Mouse (Mus musculus): Measurements from ENCODE around the gene Spag16. TPM values are rescaled to one million over a fixed set of nuclear protein-coding genes. Genes with fewer than 3 reads are reported as not detected.

The Spag16 gene
- total and polyA plus RNA-seq, 3 experiments: not detected

DNA sequence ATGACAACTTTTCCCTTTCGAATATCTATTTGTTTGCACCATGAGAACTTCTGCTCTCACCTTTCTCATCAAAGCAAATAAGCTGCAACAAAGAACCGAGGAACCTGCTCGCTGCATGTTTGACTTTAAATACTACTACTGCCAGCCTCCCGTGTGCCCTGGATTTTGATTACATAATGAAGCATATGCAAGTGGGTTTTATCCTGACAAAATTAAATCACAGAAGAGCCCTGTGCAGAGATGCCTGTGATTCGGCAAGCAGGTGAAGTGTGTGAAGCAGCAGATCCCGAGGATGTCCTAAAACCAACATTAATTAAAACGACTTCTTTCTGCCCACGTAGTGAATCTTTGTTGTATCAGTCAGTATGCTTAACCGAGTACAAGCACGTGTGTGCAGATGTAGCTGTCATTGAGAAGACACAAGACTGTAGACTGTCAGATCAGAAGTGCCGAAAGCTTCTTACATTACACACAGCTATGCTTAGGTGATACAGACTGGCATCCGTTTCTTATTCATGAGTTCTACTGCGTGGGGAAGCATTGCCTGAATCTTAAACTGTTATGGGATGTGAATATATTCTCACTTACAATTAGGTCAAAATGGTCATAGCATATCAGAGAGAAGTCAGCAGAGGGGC lies 489.5 kb downstream of the Spag16 start:
- H3K36me3 ChIP-seq (replicated peaks in 1 of 2; ENCODE audit: control insufficient read depth in 1 of 2, insufficient read depth in 1 of 2, low read length in 1 of 2): no peaks in the 10 kb centered on the region
- dilution Hi-C loops (cut with MboI; ENCODE audit: extremely low pct_ligation_motif_present, extremely low pct_unique_long_range_greater_than_20kb, low sequenced_read_pairs): no loop called here
- no peak overlapping the region for H3K27ac ChIP-seq (ENCODE audit: insufficient read depth, low read depth)
- no peak for DNase-seq (ENCODE audit: extremely low read depth)
- H3K4me1 ChIP-seq (ENCODE audit: control insufficient read depth in 1 of 2, insufficient read depth in 2 of 2): no peaks in the 10 kb centered on the region
- no peak overlapping the region for H3K4me2 ChIP-seq (ENCODE audit: insufficient read depth, low read depth, poor library complexity, severe bottlenecking)
- H3K4me3 ChIP-seq (replicated peaks in 1 of 3; ENCODE audit: low read depth in 2 of 3, low read length in 2 of 3, poor library complexity in 1 of 3): no peak overlapping the region
- no peaks in the 10 kb centered on the region for H3K9me3 ChIP-seq (replicated peaks; ENCODE audit: low read length)
- H3K9ac ChIP-seq (ENCODE audit: insufficient read depth, low read depth): no peak overlapping the region
- no peaks in the 10 kb centered on the region for H3K27me3 ChIP-seq (replicated peaks)
- no peaks in the 10 kb centered on the region for H3K79me2 ChIP-seq (replicated peaks; ENCODE audit: control insufficient read depth, extremely low read depth, insufficient read depth, poor library complexity, severe bottlenecking)
- TF ChIP-seq TCF12 (IDR thresholded peaks at IDR 0.05; ENCODE audit: low read depth, low read length) (no peak), USF1 (IDR thresholded peaks at IDR 0.05; ENCODE audit: low read depth, low read length) (no peak), SMC3 (IDR thresholded peaks at IDR 0.05; ENCODE audit: low read depth, low read length) (no peak), CHD2 (IDR thresholded peaks at IDR 0.05; ENCODE audit: low read length) (no peak), EP300 (IDR thresholded peaks at IDR 0.05; ENCODE audit: low read length) (no peak)
- in situ Hi-C loops (cut with MboI; ENCODE audit: low pct_ligation_motif_present, low pct_unique_long_range_greater_than_20kb, low sequenced_read_pairs): no loop called here

DNA sequence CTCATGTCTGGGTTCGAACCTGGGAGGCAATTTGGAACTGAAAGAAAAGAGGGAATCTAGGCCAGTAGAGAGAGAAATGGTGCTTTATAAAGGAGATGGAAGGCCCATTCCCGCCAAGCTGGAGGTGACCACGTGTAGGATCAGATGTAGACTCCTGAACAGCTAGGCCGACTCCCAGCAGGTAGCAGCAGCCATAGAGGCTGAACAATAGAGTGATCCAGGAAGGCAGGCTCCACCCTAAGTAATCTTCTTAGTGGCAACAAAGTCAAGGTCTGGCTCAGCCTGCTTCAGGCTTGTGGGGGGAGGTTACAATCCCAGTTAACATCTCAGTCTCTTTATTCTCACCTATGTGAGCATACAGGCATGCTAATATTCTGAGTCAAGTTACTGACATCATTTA lies 494.2 kb downstream of the Spag16 start:
- no peaks in the 10 kb centered on the region for H3K36me3 ChIP-seq (replicated peaks in 1 of 2; ENCODE audit: control insufficient read depth in 1 of 2, insufficient read depth in 1 of 2, low read length in 1 of 2)
- no peaks in the 10 kb centered on the region for H3K79me2 ChIP-seq (replicated peaks; ENCODE audit: control insufficient read depth, extremely low read depth, insufficient read depth, poor library complexity, severe bottlenecking)
- no peaks in the 10 kb centered on the region for H3K4me1 ChIP-seq (ENCODE audit: control insufficient read depth in 1 of 2, insufficient read depth in 2 of 2)
- TF ChIP-seq ZKSCAN1 (IDR thresholded peaks at IDR 0.05; ENCODE audit: borderline replicate concordance, low read depth, low read length) (no peak), JUND (conservative IDR thresholded peaks at IDR 0.05; ENCODE audit: low read depth, low read length) (no peak), TBP (conservative IDR thresholded peaks at IDR 0.05; ENCODE audit: low read depth, low read length) (no peak), MXI1 (IDR thresholded peaks at IDR 0.05; ENCODE audit: low read depth, low read length) (no peak), MAFK (IDR thresholded peaks at IDR 0.05; ENCODE audit: insufficient replicate concordance, low read length) (no peak), CTCF (conservative IDR thresholded peaks at IDR 0.05 in 1 of 2, IDR thresholded peaks at IDR 0.05 in 1 of 2; ENCODE audit: low read depth in 2 of 2, low read length in 2 of 2) (no peak), HCFC1 (IDR thresholded peaks at IDR 0.05; ENCODE audit: low read depth, low read length) (no peak), NRF1 (IDR thresholded peaks at IDR 0.05; ENCODE audit: low read depth, low read length) (no peak), BHLHE40 (IDR thresholded peaks at IDR 0.05; ENCODE audit: low read depth, low read length) (no peak), USF1 (IDR thresholded peaks at IDR 0.05; ENCODE audit: low read depth, low read length) (no peak), POLR2A (IDR thresholded peaks at IDR 0.05; ENCODE audit: low read depth, low read length) (no peak)
- no peak for DNase-seq (ENCODE audit: extremely low read depth)
- dilution Hi-C loops (cut with MboI; ENCODE audit: extremely low pct_ligation_motif_present, extremely low pct_unique_long_range_greater_than_20kb, low sequenced_read_pairs): no loop called here
- H3K9me3 ChIP-seq (replicated peaks; ENCODE audit: low read length): no peaks in the 10 kb centered on the region
- no peaks in the 10 kb centered on the region for H3K27me3 ChIP-seq (replicated peaks)
- no peak overlapping the region for H3K4me3 ChIP-seq (replicated peaks in 1 of 3; ENCODE audit: low read depth in 2 of 3, low read length in 2 of 3, poor library complexity in 1 of 3)
- in situ Hi-C loops (cut with MboI; ENCODE audit: low pct_ligation_motif_present, low pct_unique_long_range_greater_than_20kb, low sequenced_read_pairs): no loop called here
- H3K27ac ChIP-seq (ENCODE audit: insufficient read depth, low read depth): no peak overlapping the region
- H3K4me2 ChIP-seq (ENCODE audit: insufficient read depth, low read depth, poor library complexity, severe bottlenecking): no peak overlapping the region
- no peak overlapping the region for H3K9ac ChIP-seq (ENCODE audit: insufficient read depth, low read depth)

DNA sequence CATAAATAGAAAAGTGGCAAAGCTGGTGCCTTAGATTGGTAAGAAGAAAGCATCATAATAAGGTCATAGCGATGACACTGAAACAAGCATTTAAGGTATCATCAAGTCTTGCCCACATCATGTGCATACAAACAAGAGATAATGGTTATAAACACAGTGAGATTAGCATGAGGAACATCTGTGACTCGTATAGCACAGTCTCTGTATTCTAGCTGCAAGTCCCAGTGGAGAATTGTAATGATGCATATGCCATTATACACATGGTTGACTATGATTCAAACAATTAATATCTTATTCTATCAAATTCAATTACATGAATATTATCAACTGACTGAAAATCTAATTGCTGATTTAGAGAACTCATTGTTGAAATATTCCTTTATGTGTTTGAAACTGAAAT lies 519.4 kb downstream of the Spag16 start:
- Histone ChIP-seq H3K9me3 (replicated peaks; ENCODE audit: low read length) (no peaks in the 10 kb centered on the region), H3K36me3 (replicated peaks in 1 of 2; ENCODE audit: control insufficient read depth in 1 of 2, insufficient read depth in 1 of 2, low read length in 1 of 2) (no peaks in the 10 kb centered on the region), H3K27ac (ENCODE audit: insufficient read depth, low read depth) (no peak overlapping the region), H3K9ac (ENCODE audit: insufficient read depth, low read depth) (no peak overlapping the region), H3K4me2 (ENCODE audit: insufficient read depth, low read depth, poor library complexity, severe bottlenecking) (no peak overlapping the region), H3K4me1 (ENCODE audit: control insufficient read depth in 1 of 2, insufficient read depth in 2 of 2) (no peaks in the 10 kb centered on the region), H3K79me2 (replicated peaks; ENCODE audit: control insufficient read depth, extremely low read depth, insufficient read depth, poor library complexity, severe bottlenecking) (no peaks in the 10 kb centered on the region), H3K4me3 (replicated peaks in 1 of 3; ENCODE audit: low read depth in 2 of 3, low read length in 2 of 3, poor library complexity in 1 of 3) (no peak overlapping the region), H3K27me3 (replicated peaks) (no peaks in the 10 kb centered on the region)
- in situ Hi-C loops (cut with MboI; ENCODE audit: low pct_ligation_motif_present, low pct_unique_long_range_greater_than_20kb, low sequenced_read_pairs): no loop called here
- dilution Hi-C loops (cut with MboI; ENCODE audit: extremely low pct_ligation_motif_present, extremely low pct_unique_long_range_greater_than_20kb, low sequenced_read_pairs): no loop called here
- no peak for DNase-seq (ENCODE audit: extremely low read depth)
- TF ChIP-seq E2F4 (IDR thresholded peaks at IDR 0.05; ENCODE audit: insufficient replicate concordance, low read depth, low read length) (no peak), RCOR1 (conservative IDR thresholded peaks at IDR 0.05; ENCODE audit: low read depth, low read length) (no peak), NELFE (IDR thresholded peaks at IDR 0.05; ENCODE audit: low read depth, low read length) (no peak), MAFK (IDR thresholded peaks at IDR 0.05; ENCODE audit: insufficient replicate concordance, low read length) (no peak), SIN3A (IDR thresholded peaks at IDR 0.05; ENCODE audit: low read length) (no peak), ZC3H11A (IDR thresholded peaks at IDR 0.05; ENCODE audit: low read depth, low read length) (no peak), POLR2A (IDR thresholded peaks at IDR 0.05; ENCODE audit: low read depth, low read length) (no peak), ZKSCAN1 (IDR thresholded peaks at IDR 0.05; ENCODE audit: borderline replicate concordance, low read depth, low read length) (no peak), MAZ (IDR thresholded peaks at IDR 0.05; ENCODE audit: low read depth, low read length) (no peak), HCFC1 (IDR thresholded peaks at IDR 0.05; ENCODE audit: low read depth, low read length) (no peak), KAT2A (IDR thresholded peaks at IDR 0.05; ENCODE audit: insufficient replicate concordance, low read length) (no peak), JUN (IDR thresholded peaks at IDR 0.05; ENCODE audit: insufficient read depth, low read depth, low read length) (no peak), ETS1 (conservative IDR thresholded peaks at IDR 0.05; ENCODE audit: low read depth, low read length) (no peak)

All from CH12.LX (cell line).